Mouse (Mus musculus) forebrain, postnatal 0 days (tissue): ENCODE measurements around the gene BB287469. TPM values are rescaled to one million over a fixed set of nuclear protein-coding genes. Genes with fewer than 3 reads are reported as not detected.
"Not testable (repeated sequence)": the region's sequence is repeated elsewhere in the genome, so short reads cannot be mapped to it uniquely, and the experiment has no call there.

Experiments used
- ATAC-seq: fragments of 200-750 bp; cut with Nextera tagmentation; 2 replicates; pipeline ENCODE4 v1.8.0; 2017; ENCODE audit warnings: mild to moderate bottlenecking, moderate library complexity
- DNase-seq: peaks from one replicate; pipeline ENCODE4 v3.0.0-alpha.2; 2015
- H3K27ac ChIP-seq: fragments of 300-500 bp; sonication (generic); 2 replicates; pipeline ENCODE4 v1.5.1; 2014; ENCODE audit warnings: low read depth, mild to moderate bottlenecking, antibody characterized with exemption, low read length, moderate library complexity, mixed read lengths
- H3K27me3 ChIP-seq: fragments of 300-500 bp; sonication (generic); 2 replicates; pipeline ENCODE4 v1.6.1; 2014; ENCODE audit warnings: mild to moderate bottlenecking, low read length, mixed read lengths; ENCODE audit not compliant: insufficient read depth
- H3K36me3 ChIP-seq: fragments of 300-500 bp; sonication (generic); 2 replicates; pipeline ENCODE4 v1.6.1; 2014; ENCODE audit warnings: mild to moderate bottlenecking, moderate library complexity; ENCODE audit not compliant: insufficient read depth
- H3K4me1 ChIP-seq: fragments of 300-500 bp; sonication (generic); 2 replicates; pipeline ENCODE4 v1.6.1; 2014; ENCODE audit warnings: antibody characterized with exemption; ENCODE audit not compliant: insufficient read depth
- H3K4me2 ChIP-seq: fragments of 300-500 bp; sonication (generic); 2 replicates; pipeline ENCODE4 v1.6.1; 2014; ENCODE audit warnings: low read depth, mild to moderate bottlenecking, moderate library complexity
- H3K4me3 ChIP-seq: fragments of 300-500 bp; sonication (generic); 2 replicates; pipeline ENCODE4 v1.5.1; 2014; ENCODE audit warnings: low read depth, low read length, mixed read lengths
- H3K9ac ChIP-seq: fragments of 300-500 bp; sonication (generic); 2 replicates; pipeline ENCODE4 v1.6.1; 2014; ENCODE audit warnings: mild to moderate bottlenecking
- H3K9me3 ChIP-seq: fragments of 300-500 bp; sonication (generic); 2 replicates; pipeline ENCODE4 v1.6.1; 2016; ENCODE audit warnings: low read length
- WGBS: fragments of 180-500 bp; shearing (Covaris S2); extraction: QIAGEN DNeasy Blood & Tissue Kit; methylation state at CpG from one replicate; pipeline ENCODE4 v1.1.7; 2014; 5-methylcytosine and 5-hydroxymethylcytosine counted together
- polyA plus RNA-seq: library from polyadenylated mRNA; unstranded; fragments of >200 nt; fragmentation: Nextera tagmentation; extraction: Ambion mirVana; gene quantifications from 2 replicates; pipeline ENCODE4 v1.2.1, GENCODE M21; 2015
- total RNA-seq: library from RNA; depleted of rRNA; stranded (reverse); fragments of >200 nt; gene quantifications from 2 replicates; pipeline ENCODE4 v1.2.3, GENCODE M21; 2014; rRNA removed

BB287469 gene
- total RNA-seq (not detected in 2 replicates), polyA plus RNA-seq (not detected in 2 replicates)

DNA sequence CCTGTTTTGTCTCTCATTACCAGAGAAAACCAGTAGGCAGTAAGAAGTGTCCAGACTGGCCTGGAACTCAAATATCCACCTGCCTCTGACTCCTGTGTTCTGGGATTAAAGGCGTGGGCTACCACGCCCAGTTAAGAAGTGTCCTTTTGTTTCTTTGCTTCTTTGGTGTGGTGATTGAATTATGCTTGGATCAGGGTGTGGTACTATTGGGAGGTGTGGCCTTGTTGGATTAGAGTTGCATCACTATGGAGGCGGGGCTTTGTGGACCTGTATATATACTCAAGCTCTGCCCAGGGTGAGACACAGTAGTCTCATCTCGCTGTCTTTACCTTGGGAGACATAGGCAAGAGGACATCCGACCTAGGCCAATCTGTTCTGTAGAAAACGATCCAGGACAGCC is at the start of gene BB287469:
Gene BB287469, plus strand, starts transcription at position 301 of the 400 bp plus-strand sequence.
- H3K4me1 ChIP-seq, H3K4me2 ChIP-seq, DNase-seq, H3K36me3 ChIP-seq, H3K27ac ChIP-seq, H3K9me3 ChIP-seq, H3K9ac ChIP-seq, H3K4me3 ChIP-seq, H3K27me3 ChIP-seq, ATAC-seq: not testable (repeated sequence)
- 95% methylated on average over 5 of the region's 6 CpGs for WGBS

DNA sequence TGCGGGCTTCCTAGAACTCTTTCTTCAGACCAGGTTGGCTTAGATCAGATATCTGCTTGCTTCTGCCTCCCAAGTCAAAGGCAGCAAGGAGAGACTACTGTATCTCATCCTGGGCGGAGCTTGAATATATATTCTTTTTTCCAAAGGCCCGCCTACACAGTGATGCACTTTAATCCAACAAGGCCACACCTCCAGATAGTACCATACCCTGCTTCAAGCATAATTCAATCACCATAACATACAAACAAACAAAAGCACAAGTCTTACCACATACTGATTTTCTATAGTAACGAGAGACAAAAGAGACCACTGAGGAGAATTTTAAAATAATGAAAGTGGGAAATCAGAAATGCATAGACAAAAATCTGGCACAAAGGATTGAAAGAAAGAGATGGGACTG is 40.7 kb upstream of the BB287469 start, which contains the start of gene Gm21319:
Gene Gm21319, minus strand, starts transcription at position 101 of the 400 bp plus-strand sequence.
- not testable (repeated sequence) for DNase-seq, H3K27ac ChIP-seq, ATAC-seq, H3K4me3 ChIP-seq, H3K9me3 ChIP-seq, H3K4me2 ChIP-seq, H3K36me3 ChIP-seq, H3K9ac ChIP-seq, H3K27me3 ChIP-seq, H3K4me1 ChIP-seq
- WGBS: 94% methylated on average over 4 of the region's 4 CpGs

DNA sequence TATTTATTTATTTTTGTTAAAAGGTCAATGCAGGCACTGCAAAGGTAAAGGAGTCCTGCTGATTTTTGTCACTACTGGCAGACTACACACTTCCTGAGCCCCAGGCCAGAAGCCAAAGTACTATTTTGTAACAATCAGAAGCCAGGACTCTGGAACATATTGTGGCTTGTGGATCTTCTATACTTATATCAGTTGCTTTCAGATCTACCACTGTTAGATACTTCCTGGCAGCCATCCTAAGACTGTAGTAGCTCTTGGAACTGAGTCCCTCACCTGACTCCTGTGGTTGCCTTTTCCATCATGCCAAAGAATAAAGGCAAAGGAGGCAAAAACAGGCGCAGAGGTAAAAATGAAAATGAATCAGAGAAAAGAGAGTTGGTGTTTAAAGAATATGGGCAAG is 21.2 kb upstream of the BB287469 start, which contains the start of gene Gm21936:
Gene Gm21936, plus strand, starts transcription at position 301 of the 400 bp plus-strand sequence.
- DNase-seq, ATAC-seq, H3K4me1 ChIP-seq, H3K27me3 ChIP-seq, H3K9me3 ChIP-seq, H3K9ac ChIP-seq, H3K27ac ChIP-seq, H3K4me2 ChIP-seq, H3K36me3 ChIP-seq, H3K4me3 ChIP-seq: not testable (repeated sequence)
- 80% methylated on average over 1 of the region's 1 CpGs for WGBS

DNA sequence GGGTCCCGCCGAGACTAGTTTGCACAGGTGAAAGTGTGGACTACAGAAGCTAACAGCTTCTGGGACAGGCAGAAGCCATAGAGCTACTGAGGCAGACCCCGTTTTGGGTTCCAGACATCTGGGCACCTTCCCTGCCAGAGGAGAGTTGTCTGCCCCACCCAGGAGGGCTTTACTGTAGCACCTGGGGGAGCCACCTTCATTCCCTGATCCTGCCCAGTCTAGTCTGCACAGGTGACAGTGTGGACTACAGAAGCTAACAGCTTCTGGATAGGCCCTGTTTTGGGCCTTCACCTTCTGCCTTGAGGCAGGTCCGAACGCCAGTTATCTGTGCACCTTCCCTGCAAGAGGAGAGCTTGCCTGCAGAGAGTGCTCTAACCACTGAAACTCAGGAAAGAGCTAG is 18.4 kb upstream of the BB287469 start:
- not testable (repeated sequence) for H3K4me2 ChIP-seq, H3K4me1 ChIP-seq, H3K27ac ChIP-seq, H3K36me3 ChIP-seq, DNase-seq, H3K9me3 ChIP-seq, H3K27me3 ChIP-seq, H3K9ac ChIP-seq, H3K4me3 ChIP-seq, ATAC-seq
- 98% methylated on average over 5 of the region's 5 CpGs for WGBS

DNA sequence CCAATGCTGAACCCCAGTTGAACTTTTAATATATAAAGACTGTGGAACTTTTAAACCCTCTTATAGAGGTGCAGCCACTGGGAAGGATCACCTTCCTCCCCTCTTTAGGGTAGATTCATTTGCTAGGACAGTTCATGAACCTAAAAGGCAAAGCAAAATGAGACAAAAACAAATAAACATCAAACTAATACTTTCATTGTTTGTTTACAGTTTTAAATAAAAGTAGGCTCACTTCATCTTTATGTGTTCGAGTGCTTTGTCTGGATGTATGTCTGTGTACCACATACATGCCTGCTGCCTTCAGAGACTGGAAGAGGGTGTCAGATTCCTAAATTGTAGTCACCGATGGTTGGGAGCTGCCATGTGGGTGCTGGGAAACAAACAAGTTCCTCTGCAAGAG is 25.9 kb downstream of the BB287469 start, which contains the start of gene Gm2001:
Gene Gm2001, minus strand, starts transcription at position 101 of the 400 bp plus-strand sequence.
- not testable (repeated sequence) for ATAC-seq, H3K4me2 ChIP-seq, H3K4me3 ChIP-seq, H3K9ac ChIP-seq, H3K27me3 ChIP-seq, H3K9me3 ChIP-seq, DNase-seq, H3K4me1 ChIP-seq, H3K27ac ChIP-seq, H3K36me3 ChIP-seq
- 74% methylated on average over 1 of the region's 2 CpGs for WGBS

DNA sequence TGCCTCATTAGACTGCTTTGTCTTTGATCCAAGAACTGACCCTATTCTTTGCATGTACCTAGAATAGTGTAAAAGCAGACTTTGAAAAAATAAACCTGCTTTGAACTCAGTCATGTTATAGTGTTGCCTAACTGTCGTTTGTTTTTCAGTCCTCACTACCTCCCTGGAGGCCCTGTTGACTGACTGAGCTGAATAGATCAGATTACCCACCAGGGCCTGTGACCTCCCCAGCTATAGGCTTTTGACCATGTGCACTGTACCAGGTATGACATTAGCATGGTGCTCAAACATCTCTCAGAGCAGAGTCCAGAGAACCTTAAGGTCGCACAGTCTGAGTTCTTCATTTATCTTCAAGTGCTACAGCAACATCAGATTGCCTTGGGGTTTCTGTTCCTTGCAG is 34.3 kb downstream of the BB287469 start:
- WGBS: no CpG with 5 or more reads among the region's 2 CpGs
- ATAC-seq: not testable (repeated sequence)

DNA sequence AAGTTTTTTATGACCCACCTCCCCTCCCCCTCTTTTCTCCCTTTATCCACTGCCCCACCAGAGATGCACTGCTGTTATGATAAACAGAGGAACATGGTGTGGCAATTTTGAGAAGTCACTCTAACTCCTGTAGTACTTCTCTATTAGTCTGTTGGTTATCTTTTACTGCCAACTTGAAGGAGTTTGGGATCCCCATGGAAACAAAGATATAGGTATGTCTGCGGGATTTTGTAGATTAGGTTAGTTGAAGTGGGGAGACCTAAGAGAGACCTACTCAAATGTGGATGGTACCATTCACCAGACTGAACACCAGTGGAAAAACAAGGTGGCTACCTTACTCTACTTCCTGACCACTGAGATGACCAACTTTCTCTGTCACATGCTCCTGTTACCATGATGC is 39.7 kb downstream of the BB287469 start:
- not testable (repeated sequence) for H3K27me3 ChIP-seq, H3K36me3 ChIP-seq, H3K9ac ChIP-seq, ATAC-seq, H3K9me3 ChIP-seq, H3K4me2 ChIP-seq, H3K4me3 ChIP-seq, DNase-seq, H3K27ac ChIP-seq, H3K4me1 ChIP-seq
- WGBS: 84% methylated on average over 1 of the region's 1 CpGs

More for the DNA sequence above, 34.3 kb downstream of the BB287469 start:
- H3K9ac ChIP-seq, H3K36me3 ChIP-seq, DNase-seq, H3K9me3 ChIP-seq, H3K27ac ChIP-seq, H3K4me2 ChIP-seq, H3K4me3 ChIP-seq, H3K4me1 ChIP-seq, H3K27me3 ChIP-seq: not testable (repeated sequence)

DNA sequence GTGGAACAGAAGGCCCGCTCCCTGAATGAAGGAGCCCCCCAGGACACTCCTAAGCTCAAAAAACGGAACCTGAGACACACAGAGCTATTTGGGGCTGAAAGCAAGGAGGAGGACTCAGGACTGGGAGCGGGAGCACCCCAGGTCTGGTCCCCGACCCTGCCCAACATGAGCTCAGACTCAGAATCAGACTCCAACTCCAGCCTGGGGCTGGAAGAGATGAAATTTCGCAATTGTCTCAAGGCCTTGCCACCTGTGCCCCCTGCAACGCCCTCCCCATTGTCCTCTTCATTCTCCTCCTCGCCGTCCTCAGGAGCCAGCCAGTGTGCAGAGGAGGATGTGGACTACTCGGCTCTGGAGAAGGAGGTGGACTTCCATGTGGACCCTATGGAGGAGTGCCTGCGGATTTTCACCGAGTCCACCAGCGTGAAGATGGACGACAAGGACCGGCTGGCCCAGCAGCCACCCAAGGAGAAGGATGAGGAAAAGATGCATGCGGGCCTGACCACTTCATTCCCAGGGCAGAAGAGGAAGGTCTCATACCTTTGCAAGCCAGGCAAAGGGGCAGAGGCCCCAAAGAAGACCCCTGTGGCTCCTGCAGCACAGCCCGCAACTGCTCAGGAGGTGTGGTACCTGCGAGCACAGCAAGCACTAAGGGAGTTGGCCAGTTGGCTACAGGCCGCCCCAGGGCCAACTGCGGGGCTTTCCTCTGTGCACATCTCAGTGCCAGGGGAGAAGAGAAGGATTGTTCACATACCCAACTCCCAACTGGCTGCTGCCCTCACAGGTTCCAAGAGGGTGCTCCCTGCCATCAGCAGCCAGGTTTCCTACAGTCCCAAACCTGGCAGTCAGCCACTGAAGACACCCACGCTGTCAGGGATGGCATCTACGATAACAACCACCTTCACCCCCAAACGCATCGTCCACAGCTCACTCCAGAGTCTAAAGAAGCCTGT is 45.6 kb downstream of the BB287469 start:
- H3K4me2 ChIP-seq, H3K36me3 ChIP-seq, H3K9me3 ChIP-seq, H3K4me1 ChIP-seq, H3K4me3 ChIP-seq, DNase-seq, H3K9ac ChIP-seq, ATAC-seq, H3K27me3 ChIP-seq, H3K27ac ChIP-seq: not testable (repeated sequence)
- WGBS: 84% methylated on average over 23 of the region's 23 CpGs

DNA sequence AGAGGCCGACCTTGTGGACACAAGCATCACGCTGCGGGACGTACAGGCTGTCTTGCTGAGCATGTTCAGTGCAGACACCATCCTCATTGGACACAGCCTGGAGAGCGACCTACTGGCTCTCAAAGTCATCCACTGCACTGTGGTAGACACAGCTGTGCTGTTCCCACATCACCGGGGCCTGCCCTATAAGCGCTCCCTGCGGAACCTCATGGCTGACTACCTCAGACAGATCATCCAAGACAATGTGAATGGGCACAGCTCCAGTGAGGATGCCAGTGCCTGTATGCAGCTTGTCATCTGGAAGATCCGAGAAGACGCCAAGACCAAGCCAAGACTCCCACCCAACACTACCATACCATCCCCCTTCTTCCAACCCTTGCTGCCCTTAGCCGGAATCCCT is 47.3 kb downstream of the BB287469 start:
- H3K27ac ChIP-seq, H3K9ac ChIP-seq, H3K4me2 ChIP-seq, H3K36me3 ChIP-seq, DNase-seq, H3K27me3 ChIP-seq, H3K9me3 ChIP-seq, ATAC-seq, H3K4me3 ChIP-seq, H3K4me1 ChIP-seq: not testable (repeated sequence)
- WGBS: 92% methylated on average over 8 of the region's 11 CpGs

DNA sequence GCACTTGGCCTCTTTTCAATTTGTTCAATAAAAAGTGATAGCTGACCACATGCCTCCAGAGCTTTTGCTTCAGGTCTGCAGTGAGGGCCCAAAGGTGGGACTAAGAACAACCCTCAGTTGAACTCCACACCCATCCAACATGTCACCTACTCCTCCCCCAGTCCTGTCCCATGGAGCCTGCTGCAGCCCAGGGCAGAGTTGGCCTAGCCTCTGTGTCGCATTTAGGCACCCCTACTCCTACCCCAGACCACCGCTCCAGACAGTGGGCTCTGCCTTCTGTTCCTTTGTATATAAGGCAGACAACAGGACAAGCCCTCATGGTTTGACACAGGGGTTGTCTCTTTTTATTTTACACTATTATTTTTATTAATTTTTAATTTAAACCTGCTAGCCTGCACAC is 47.7 kb downstream of the BB287469 start:
- not testable (repeated sequence) for H3K4me3 ChIP-seq, H3K9me3 ChIP-seq, DNase-seq, H3K36me3 ChIP-seq, H3K9ac ChIP-seq, H3K27me3 ChIP-seq, H3K4me2 ChIP-seq, ATAC-seq, H3K4me1 ChIP-seq, H3K27ac ChIP-seq
- 88% methylated on average over 2 of the region's 2 CpGs for WGBS
